Mouse (Mus musculus): ENCODE results near the gene En2.

En2 gene

DNA sequence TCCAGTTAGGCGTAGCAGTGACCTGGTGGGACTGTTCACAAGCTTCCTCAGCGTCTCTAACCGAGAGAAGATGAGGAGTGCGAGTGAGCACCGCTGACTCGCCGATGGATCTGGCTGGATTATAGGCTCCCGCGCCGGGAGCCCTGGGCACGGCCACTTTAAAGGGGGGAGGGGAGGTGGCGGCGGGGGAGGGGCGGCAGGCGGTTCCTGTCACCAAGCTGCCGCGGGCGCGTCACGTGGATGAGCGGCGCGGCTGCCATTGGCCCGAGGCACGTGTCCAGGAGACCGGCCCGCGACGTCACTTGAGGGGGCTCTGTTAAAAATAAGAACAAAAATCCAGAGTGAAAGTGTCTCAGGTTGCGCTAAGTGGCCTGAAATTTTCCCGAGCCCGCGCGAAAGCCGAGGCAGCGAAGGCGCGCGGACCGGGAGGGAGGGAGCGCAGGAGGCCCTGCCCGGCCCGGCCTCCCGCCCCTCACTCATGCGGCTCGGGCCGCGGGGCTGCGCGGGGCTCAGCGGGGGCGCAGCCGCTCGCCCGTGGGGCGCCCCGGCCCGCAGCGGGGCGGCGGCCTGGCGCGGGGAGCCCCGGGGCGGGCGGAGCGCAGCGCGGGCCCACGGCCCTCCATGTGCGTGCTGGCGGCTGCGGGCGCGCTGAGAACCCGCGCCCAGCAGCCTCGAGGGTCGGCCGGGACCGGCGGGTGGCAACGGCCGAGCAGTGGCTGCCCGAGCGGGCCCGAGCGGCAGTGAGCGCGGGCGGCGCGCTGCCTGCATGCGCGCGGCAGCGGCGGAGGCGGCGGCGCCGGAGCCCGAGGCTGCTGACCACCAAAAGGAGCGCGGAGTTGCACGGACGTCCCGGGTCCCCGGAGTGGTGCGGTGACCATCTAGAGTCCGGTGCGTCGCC lies at the start of gene En2:
TSS of gene En2 (plus strand) at position 337 of the 898 bp plus-strand sequence.
- peak; percentile 29 for DNase-seq

DNA sequence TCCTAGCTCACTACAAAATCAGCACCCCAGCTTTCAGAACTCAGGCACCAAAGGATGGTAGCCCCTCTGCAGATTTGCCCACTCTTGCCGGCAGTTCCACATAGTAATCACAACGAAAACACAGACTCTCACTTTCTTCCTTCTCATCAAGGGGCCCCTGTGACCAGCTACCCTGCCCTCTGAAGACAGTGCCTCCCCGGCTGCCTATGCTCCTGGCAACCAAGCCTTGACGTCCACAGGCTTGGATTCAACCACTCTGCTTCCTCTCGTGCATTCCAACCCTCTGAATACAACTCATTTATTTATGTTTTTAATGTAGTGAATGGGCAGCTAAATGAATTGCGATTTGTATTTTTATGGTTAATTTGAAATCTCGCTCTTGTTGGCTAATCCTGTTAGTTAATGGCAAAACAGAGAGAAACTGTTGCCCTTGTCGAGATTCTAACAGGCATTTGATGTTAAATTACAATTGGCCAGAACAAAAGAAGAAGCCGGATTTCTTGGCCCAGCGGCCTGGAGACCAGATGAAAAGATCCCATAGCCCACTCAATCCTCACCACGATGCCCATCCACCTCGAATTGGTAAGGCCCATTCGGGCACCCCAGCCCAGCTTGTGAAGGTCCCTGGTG lies 48.1 kb upstream of the En2 start:
- no peak for DNase-seq

DNA sequence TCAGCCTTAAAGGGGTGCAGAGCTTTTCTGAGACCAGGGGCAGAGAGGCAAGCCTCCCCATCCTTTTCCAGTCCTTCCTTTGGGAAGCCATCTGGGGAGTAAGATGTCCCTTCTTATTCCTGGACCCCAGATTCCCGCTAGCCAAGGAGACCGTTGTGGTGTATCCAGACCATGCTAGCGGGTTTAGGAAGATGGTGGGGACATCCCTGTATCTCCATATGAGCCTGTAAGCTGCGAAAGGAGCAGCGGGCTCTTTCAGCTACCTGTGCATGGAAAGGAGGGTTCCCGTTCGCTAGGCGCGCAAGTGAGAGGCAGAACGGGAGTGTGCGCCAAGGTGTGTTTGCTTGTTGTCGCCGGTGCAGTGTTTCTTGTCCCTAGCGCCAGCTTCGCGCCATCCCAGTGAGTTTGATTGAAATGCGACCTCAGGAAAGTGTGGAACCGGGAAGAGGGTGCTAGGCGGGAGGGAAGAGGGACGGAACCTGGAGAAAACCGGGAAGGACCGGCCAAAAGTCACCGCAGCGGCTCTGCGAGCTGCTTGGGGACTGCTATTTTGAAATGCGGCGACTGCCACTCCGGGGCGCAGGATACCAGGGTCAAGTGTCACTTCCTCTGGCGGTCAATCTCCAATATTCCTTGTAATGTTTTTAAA lies 47.5 kb upstream of the En2 start:
- DNase-seq, result no peak

DNA sequence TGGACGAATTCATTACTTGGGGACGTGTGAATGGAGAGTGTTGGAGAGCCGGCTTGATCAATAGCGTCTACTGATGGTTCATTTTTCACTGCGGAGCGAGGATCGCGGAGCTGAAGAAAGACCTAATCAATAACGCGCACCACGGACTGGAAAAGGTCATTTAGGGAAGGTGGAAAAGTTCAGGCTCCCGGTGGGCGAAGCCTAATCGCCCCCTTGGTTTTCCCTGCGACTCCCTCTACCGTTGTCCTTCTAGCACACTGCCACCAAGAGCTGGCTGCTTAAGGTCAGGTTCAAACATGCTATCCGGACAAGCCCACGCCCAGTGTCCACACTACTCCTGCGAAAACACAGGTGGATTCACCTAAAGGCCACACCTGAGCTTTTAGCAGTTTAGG lies 47.0 kb upstream of the En2 start:
- no peak for DNase-seq

DNA sequence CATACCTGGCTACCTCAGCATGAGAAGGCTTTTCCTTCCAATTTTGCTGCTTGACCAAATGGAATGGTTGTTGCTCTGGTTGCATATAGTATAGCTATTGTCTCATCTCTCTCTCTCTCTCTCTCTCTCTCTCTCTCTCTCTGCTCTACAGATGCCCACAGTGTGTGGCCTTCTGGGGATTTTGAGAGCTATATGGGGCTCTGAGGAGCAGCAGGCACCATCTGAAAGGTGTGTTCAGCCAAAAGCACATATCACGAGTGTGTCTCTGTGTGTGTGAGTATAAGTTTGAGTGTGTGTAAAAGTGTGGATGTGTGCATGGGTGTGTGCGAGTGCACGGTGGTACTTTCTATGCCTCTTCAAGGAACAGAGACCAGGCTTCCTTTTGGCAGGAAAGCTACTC lies 45.9 kb upstream of the En2 start:
- no peak for DNase-seq

DNA sequence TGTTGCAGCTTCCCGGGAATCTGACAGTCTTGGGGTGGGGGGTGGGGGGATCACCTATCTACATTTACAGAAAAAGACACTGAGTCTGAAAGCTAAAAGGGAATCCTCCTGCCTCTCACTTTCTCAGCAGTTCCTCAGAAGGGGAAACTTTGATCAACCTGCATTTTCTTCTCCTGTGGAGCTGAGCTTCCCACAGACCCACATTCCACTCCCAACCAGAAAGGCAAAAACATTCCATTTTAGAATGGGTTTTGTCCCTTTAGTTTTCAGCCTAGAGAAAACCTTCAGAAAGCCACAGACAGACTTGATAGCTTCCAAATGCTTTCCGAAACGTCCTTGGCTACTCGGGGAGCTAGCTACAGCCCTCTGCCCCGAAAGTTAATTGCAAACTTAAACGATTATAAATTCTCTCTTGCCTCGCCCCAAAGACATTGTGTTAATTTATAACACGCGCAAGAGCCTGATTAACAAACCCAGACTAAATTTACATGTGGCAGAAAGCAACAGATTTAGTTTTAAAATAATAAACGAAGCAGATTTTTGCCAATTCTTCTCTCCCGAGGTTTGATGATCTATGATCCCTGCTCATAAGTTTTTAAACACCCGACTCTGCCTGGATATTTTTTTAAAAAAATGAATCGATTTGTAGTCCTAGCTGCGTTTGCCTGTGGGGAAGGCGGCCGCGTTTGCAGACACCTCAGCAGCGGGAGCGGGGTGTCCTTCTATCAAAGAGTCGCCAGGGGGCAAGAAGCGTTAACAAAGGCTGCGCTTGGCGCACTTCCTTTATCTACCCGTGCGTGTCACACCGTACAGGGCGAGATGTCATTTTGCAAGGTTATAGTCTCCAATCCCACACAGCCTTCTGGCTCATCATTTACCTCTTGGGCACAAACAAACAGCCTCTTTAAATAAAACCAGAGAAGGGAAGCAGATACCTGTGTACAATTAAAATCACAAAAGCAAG lies 42.7 kb upstream of the En2 start:
- DNase-seq, result peak; percentile 38

DNA sequence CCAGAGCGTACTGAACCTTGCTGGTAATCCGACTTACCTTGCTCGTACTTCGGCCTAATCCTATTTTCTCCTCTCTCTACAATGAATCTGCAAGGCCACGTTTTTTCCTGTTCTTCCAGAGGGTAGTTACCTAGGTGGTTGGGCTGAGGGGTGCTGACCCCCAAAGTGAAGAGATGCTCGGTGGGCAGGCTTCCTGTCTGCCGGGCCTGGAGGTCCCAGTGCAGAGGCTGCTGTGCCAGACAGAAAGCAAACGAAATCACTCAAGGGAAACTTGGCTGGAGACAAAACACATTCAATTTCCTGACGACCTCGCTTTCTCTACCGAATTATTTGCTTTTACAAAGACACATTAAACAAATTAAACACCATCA lies 42.1 kb upstream of the En2 start:
- no peak for DNase-seq

DNA sequence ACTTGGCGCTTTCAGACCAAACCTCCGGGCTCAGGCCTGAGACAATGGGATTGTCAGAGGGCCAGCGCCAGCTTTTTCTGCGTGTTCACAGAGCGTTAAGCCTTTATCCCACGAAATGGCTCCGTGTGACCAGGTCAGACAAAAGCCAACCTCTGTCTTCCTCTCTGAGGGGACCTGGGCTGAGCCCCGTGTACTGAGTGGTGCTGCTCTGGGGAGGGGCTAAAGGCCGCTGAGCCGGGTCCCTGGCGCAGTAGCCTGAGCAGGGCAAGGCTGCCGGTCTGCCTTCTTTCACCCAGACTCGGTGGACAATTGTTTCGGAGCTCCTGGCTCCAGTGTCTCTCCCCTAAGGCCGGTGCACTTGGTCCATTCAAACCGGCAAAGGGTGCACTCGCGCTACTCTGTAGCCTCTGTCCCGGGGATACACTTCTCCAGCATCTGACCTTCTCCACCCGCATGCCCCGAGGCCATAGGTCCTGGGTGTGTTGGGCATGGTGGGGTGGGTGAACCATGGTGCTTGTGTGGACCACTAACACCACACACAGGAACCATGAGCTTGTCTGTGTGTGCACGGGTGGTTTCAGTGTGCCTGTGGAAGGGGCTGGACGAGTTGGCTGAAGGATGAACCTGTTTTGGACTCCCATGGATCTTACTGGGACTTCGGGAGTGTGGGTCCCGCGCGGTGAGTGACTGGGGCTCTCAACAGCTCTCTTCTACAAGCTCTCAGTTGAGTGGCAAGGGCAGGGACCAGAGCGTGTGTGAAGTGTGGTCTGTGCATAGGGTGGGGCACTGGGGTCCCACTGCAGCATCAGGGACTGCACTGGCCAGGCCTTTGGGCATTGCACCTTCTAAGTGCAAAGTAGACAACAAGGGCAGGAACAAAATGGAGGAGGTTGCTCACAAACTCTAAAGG lies 40.9 kb upstream of the En2 start:
- DNase-seq, result no peak

DNA sequence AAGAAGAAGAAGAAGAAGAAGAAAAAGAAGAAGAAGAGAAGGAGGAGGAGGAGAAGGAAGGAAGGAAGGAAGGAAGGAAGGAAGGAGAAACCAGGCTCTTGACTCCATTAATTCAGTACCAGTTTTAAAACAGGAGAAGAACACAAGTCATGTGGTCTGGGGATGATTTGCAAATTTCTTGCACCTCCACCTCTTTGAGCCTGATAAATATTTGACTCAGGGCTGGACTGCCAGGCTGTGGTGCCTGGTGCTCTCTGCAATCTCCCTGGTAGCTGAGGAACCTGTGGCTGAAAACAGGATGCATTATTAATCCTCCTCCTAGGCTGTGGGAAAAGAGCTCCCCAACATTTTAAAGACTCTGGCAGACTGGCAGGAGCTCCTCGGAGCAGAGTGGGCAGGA lies 36.6 kb upstream of the En2 start:
- no peak for DNase-seq

DNA sequence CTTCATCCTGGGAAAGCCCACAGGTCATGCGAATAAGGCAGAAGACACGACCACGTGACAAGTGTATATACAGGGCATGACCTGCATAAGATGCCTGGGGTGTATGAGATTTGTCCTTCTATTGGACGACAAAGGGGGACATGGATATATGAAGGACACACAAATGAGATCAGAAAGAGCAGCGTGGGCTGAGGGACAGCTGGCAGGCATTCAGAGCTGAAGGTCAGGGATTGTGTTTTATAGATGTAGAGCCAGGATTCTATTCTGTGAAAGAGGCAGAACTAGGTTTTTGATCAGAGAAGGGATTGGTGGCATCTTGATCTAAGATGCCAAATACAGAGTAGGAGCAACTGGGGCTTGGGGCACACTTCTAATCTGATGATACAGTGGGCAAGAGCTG lies 33.3 kb upstream of the En2 start:
- no peak for DNase-seq

DNA sequence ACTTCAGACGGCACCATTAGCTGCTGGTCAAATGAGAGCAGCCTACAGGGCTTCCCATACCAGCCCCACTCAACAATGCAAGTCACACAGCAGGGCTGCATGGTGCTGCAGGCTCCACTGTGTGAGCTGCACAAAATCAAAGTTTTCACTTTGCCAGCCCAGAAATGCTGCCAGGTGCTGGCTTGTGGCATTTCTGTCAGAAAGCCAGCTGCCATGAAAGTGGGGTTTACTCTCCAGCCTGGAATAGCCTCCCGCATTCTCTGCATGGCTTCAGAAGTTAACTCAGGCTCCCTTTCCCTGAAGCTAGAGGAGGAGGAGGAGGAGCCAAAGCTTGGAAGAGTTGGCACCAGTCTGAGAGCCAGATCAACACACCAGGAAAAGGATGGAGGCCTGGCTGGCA lies 29.1 kb upstream of the En2 start:
- no peak for DNase-seq

DNA sequence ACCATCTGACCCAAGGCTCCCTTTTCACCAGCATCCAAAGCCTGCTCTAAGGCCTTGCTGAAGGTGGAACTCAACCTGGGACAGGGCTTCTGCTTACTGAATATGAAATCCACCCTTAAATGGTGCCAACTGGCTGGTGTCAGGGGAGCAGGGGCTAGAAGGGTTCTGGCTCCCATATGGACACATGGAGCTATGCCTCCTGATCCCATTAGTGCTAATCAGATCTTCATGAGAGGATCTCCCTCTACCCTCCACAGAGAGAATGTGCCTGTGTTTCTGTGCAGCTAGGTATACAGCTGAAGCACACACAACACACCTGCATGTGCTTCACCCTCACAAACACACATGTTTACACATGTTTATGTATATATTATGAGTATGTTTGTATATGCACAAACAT lies 20.9 kb upstream of the En2 start:
- no peak for DNase-seq

DNA sequence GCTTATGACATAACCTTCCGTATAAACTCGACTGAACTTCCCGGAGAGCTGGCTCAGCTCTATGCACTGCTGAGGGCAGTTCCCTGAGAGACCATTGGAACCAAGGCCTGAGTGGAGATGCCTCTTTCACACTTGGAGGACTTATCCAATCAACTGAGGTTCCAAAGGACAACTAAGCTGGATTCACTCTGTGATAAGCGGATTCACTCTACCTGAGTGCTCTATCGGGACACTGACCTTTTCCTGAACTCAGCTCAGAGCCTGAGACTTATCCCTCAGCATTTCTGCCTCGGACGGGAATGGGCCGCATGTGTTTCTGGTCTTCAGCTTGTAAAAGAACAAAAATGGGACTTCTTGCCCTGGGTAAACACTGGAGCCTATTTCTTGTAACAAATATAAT lies 19.5 kb upstream of the En2 start:
- DNase-seq, result no peak

DNA sequence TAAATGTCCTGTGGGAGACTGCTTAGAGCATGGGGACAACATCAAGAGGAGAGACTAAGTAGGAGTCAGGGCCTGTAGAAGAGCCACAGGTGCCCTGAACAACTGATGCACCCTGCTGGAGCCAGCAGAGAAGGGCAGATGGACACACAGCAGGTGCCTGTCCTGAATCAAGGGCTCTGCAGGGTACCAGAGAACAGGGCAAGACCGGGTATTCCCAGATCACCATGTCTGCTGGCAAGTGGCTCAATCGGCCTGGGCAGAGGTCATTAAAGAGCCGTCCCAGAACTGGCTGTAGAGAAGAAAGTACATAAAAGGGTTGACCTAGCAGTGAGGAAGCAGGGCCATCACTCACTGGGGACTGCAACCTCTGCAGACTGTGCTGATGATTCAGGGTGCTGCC lies 17.0 kb upstream of the En2 start:
- DNase-seq, result no peak

DNA sequence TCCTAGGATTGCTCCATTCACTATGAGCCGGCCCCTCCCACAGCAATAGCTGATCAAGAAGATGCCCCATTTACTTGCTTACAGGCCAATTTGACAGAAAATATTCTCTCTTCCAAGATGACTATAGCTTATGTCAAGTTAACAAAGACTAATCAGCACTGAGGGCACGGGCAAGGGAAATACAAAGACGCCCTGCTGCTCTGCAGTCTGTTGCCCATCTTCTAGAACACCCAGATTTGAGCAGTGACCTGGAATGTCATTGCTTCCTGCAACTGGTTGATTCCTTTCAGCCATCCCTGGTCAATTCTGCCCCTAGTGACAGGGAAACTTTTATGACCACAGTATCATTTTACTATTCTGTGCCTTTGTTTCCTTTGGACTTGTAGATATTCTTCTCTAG lies 16.1 kb upstream of the En2 start:
- no peak for DNase-seq

DNA sequence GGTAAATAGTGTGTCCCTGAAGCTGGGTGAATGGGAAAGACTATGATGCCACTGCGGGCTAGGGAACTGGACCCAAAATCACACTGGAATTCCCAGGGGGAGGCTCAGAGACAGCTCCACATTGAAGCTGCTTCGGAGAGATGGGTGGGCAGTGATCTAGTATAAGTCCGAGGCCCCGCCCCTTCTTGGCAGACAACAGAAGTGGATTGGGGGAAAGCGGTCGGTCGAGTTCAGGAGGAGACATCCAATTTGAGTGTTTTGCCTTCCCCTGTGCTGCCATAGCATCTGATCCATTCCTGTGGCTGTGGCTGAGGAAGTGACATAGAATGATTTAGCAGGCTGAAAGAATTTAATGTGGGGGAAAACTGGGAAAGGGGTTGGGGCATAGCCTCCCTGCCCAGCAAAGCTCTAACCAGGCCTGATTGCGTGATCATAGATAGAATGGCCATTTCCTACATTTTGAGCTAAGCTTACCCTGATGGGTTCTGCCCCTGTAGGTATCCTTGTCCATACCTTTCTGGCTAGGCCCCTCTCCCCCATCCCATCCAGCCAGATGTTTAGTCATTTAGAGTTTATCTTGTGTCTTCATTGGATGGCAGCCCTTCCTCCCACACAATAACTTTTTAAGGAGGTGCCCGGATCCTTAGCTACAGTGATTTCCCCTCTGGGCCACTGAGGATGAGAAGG lies 8.3 kb upstream of the En2 start:
- DNase-seq, result no peak

DNA sequence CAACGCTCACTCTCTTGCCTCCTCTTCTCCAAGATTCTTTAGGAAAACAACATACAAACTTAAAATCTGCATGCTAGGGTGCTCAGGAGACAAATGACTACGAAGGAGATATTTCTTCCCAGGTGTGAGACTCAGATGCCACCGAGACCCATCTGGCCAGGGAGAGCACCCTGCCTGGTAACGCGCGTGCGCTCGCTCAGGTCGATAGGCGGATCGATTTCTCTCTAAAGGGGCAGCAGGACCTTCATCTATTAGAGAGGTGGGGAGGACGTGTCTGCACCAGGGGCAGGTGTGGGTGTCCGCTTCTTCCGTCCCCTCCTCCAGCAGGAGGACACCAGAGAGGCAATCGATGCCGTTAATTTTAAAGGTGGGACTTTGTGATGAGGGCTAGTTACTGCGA lies 7.7 kb upstream of the En2 start:
- DNase-seq, result no peak

DNA sequence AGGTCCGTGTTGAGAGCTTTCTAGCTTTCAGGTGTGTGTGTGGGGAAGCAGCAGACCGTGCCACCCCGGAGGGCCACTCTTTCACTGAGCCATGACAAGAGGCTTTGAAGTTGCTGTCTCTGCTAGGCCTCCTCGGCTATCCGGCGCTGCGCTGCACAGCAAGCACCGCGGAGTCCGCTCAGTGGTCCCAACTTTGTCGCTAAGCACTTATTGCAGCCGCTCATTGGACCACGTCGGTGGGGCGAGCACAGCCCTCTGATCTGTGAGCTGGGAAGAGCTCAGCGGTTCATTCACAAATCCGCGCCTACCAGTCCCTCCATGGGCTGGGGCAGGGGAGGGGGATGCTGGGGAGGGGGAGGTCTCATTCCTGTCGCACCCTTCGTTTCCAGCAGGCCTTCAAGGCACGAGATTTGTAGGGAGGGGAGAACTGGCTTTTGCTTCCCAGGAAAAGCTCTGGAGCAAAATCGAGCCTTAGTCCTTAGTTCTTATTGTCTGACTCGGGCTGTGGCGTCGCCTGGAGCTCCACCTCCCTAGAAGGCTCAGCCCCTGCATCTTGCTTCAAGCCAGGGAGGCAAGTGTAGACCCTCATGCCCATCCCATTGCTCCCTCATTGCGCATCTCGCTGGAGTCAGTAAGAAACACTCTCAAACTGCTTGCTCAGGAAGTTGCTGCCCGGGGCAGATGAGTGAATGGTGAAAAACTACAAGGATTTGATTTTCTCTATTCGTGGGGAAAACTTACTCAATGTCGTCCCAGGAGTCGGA lies 7.0 kb upstream of the En2 start:
- DNase-seq, result no peak

DNA sequence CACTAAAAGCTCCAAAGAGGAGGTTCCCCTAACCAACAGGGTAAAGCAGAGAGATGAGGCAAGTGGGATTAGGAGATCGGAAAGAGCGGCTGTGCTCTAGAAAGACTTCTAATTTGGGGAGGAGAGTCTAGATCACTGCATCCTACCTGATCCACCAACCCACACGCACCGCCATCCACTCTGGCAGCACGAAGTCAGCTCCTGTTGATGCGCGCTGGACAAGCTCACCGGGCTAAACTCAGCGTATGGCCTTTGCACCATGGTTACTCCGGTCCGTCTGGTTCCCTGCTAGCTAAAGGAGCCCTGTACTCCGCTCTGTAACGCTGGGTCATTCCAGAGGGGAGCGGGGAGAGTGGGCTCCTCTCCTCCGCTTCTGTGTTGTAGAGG lies 6.4 kb upstream of the En2 start:
- DNase-seq, result no peak

DNA sequence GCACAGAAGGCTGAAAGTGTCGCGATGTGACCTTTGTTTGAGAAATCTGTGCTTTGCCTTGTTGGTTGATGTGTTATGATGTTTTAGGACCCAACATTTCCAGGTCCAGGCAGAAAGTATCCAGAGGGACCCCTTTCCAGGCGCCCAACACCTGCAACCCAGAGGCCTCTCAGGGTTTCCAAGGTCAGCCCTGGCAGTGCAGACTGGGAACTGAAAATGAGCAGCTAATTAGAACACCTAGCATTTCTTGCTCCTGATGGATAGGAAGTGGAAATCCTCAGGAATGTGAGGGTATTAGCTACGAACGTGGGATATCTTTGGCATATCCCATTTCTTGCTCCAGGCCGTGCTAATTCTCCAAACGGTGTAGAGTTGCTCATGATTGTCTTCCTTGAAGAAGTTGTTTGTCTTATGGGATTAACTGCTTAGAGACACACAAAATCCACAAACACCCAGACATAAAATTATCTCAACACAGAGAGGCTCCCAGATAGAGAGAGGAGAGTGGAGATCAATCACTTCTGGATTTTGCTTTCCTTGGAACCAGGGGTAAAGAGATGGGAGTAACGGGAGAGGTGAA lies 5.5 kb upstream of the En2 start:
- DNase-seq, result no peak

Data from right cerebral cortex, postnatal 14 days (tissue).